Mouse (Mus musculus): ENCODE measurements at regions not wholly inside any gene's neighbourhood (a gene's known extent, or its start where the extent isn't known, plus 50 kb on each side); places are given as distances from the start of the nearest gene placed in this dataset.
A peak's percentile ranks its signal among the peaks of the same experiment; 100 is the strongest.

DNA sequence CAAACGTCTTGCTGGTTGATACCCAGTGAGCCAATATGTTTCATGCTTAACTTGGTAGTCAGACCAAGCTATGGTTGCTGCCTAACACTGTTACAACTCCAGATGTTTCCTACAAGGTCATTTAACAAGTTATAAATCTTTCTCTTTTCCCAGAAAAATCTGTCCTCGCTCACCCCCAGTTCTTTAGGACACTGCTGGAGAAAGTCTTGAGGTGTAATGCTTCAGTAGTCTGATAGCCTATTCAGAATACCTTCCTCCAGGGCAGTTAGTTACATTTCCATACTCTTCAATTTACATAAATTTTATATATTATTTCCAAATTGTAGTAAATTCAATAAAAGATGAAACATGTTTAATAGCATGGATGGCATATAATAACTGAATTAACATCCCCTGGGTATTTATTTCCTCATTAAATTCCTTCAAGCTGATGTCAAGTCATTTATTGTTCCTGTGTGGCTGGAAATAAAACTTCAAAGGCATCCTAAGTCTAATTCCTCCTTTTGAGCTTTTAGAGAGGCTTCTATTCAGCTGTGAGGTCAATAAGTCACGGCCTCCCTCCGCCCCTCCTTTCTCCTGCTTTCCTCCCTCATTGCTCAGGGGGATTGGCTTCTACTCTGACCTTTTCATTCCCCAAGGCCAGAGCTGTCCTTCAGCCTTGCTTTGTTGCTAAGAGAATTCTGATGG is 738.4 kb upstream of the Chrm3 start:
- intact Hi-C loops (cut with DNase I) = no loop called here
- 44% methylated on average over 4 of the region's 4 CpGs for WGBS
- no peak overlapping the region for H3K9ac ChIP-seq (ENCODE audit: low read depth, low read length)
- H3K79me2 ChIP-seq (replicated peaks; ENCODE audit: control insufficient read depth, insufficient read depth, low read length) = no peaks in the 10 kb centered on the region
- no peaks in the 10 kb centered on the region for H3K36me3 ChIP-seq (ENCODE audit: control insufficient read depth, insufficient read depth, low read length)
- no peak for TF ChIP-seq POLR2A (IDR thresholded peaks at IDR 0.05; ENCODE audit: insufficient read depth, low read depth, low read length)
- no peak for TF ChIP-seq CTCF (IDR thresholded peaks at IDR 0.05)
- TF ChIP-seq EP300 (IDR thresholded peaks at IDR 0.05; ENCODE audit: insufficient read depth, low read depth, low read length) = no peak
- H3K4me3 ChIP-seq = no peak overlapping the region
- peak in 1 of 2 experiments; percentile 11 for DNase-seq
- no peaks in the 10 kb centered on the region for H3K27me3 ChIP-seq (ENCODE audit: control insufficient read depth, insufficient read depth, low read length)
- 0 out of 2 replicates have a peak, but pooled peaks cover 1% of the 10 kb centered on the region for H3K4me1 ChIP-seq (ENCODE audit: control insufficient read depth, insufficient read depth, low read length)
- no peak overlapping the region for H3K27ac ChIP-seq

DNA sequence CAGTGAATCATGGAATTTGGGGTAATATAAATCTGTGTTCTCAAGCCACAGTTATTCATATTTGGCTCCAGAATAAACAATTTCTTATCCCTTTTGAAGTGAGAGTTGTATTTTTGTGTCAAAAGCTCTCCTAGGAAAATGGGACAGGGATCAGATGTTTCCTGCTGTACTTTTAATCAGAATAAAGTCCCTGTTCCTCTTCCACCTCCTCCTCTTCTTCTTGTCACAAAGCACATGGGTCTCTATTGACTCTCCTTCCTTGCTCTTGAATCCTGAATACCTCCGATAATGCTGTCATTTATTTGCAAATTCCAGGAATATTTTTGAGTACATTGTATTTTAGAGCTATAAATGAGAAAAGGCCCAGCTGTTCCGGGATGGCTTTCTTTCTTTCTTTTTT is 732.3 kb upstream of the Chrm3 start:
- no peak overlapping the region for H3K9ac ChIP-seq (ENCODE audit: low read depth, low read length)
- WGBS = 50% methylated on average over 2 of the region's 2 CpGs
- no peak for TF ChIP-seq EP300 (IDR thresholded peaks at IDR 0.05; ENCODE audit: insufficient read depth, low read depth, low read length)
- TF ChIP-seq POLR2A (IDR thresholded peaks at IDR 0.05; ENCODE audit: insufficient read depth, low read depth, low read length) = no peak
- no peak for TF ChIP-seq CTCF (IDR thresholded peaks at IDR 0.05)
- H3K4me3 ChIP-seq = no peak overlapping the region
- no peaks in the 10 kb centered on the region for H3K36me3 ChIP-seq (ENCODE audit: control insufficient read depth, insufficient read depth, low read length)
- no peaks in the 10 kb centered on the region for H3K4me1 ChIP-seq (ENCODE audit: control insufficient read depth, insufficient read depth, low read length)
- H3K79me2 ChIP-seq (replicated peaks; ENCODE audit: control insufficient read depth, insufficient read depth, low read length) = no peaks in the 10 kb centered on the region; the same call in 1 of the 2 replicates
- intact Hi-C loops (cut with DNase I) = no loop called here
- DNase-seq = no peak
- H3K27me3 ChIP-seq (ENCODE audit: control insufficient read depth, insufficient read depth, low read length) = no peaks in the 10 kb centered on the region
- H3K27ac ChIP-seq = no peak overlapping the region
